Mouse (Mus musculus) heart, adult 2 months (tissue): ENCODE results near the gene Oprd1.

Experiments
- CTCF ChIP-seq: fragments of 200-600 bp; IDR thresholded peaks from 2 replicates; pipeline ENCODE4 v1.8.1; 2022; ENCODE audit warnings: antibody characterized with exemption, mild to moderate bottlenecking, moderate library complexity
- EP300 ChIP-seq: fragments of 200-500 bp; IDR thresholded peaks from 2 replicates; pipeline ENCODE4 v1.6.1; 2011; ENCODE audit warnings: low read depth, low read length, control low read depth; ENCODE audit not compliant: insufficient read depth
- POLR2A ChIP-seq: fragments of 200-500 bp; IDR thresholded peaks from 2 replicates; pipeline ENCODE4 v1.6.1; 2011; ENCODE audit warnings: mild to moderate bottlenecking, low read depth, low read length, control low read depth; ENCODE audit not compliant: insufficient read depth

- no peak for TF ChIP-seq POLR2A
- no peak for TF ChIP-seq CTCF
- TF ChIP-seq EP300: no peak
Observed at GRCm38 (mm10) chr4:132133920-132134319, 10.4 kb downstream of the Oprd1 start.
